Mouse (Mus musculus): ENCODE measurements around the gene Crybg3. TPM values are rescaled to one million over a fixed set of nuclear protein-coding genes. Genes with fewer than 3 reads are reported as not detected.

Crybg3 gene
- total and polyA plus RNA-seq, 3 experiments, result 2.7 to 5.0 (median 2.8) TPM

GRCm38 (mm10) chr16:59604078-59604781, 3.5 kb upstream of the Crybg3 start:
- in situ Hi-C loops (cut with MboI; ENCODE audit: low pct_ligation_motif_present, low pct_unique_long_range_greater_than_20kb, low sequenced_read_pairs), result no loop called here
- H3K4me3 ChIP-seq (replicated peaks in 1 of 3; ENCODE audit: low read depth in 2 of 3, low read length in 2 of 3, poor library complexity in 1 of 3), result no peak overlapping the region

GRCm38 (mm10) chr16:59599411-59600265, 1.1 kb downstream of the Crybg3 start:
- no peak for DNase-seq (ENCODE audit: extremely low read depth)
- H3K27ac ChIP-seq (ENCODE audit: insufficient read depth, low read depth), result no peak overlapping the region

More at GRCm38 (mm10) chr16:59604078-59604781, 3.5 kb upstream of the Crybg3 start:
- peak; percentile 50 for DNase-seq (ENCODE audit: extremely low read depth)
- no peak overlapping the region for H3K27ac ChIP-seq (ENCODE audit: insufficient read depth, low read depth)
- peak overlapping the region; percentile 12; the same call in 1 of the 2 replicates for H3K4me2 ChIP-seq (ENCODE audit: insufficient read depth, low read depth, poor library complexity, severe bottlenecking)
- no peaks in the 10 kb centered on the region for H3K79me2 ChIP-seq (replicated peaks; ENCODE audit: control insufficient read depth, extremely low read depth, insufficient read depth, poor library complexity, severe bottlenecking)
- TF ChIP-seq SMC3 (IDR thresholded peaks at IDR 0.05; ENCODE audit: low read depth, low read length) (no peak), ELF1 (IDR thresholded peaks at IDR 0.05; ENCODE audit: low read depth, low read length) (0 out of 2 replicates have a peak, but pooled peaks have one; percentile 25), E2F4 (IDR thresholded peaks at IDR 0.05; ENCODE audit: insufficient replicate concordance, low read depth, low read length) (no peak), TCF12 (IDR thresholded peaks at IDR 0.05; ENCODE audit: low read depth, low read length) (no peak), MAX (IDR thresholded peaks at IDR 0.05; ENCODE audit: low read length) (no peak; the same call in 1 of the 2 replicates), EP300 (IDR thresholded peaks at IDR 0.05; ENCODE audit: low read length) (peak; percentile 29; the same call in 1 of the 2 replicates), KAT2A (IDR thresholded peaks at IDR 0.05; ENCODE audit: insufficient replicate concordance, low read length) (no peak), NRF1 (IDR thresholded peaks at IDR 0.05; ENCODE audit: low read depth, low read length) (no peak), ETS1 (conservative IDR thresholded peaks at IDR 0.05; ENCODE audit: low read depth, low read length) (no peak), CHD1 (IDR thresholded peaks at IDR 0.05; ENCODE audit: low read depth, low read length) (no peak), MXI1 (IDR thresholded peaks at IDR 0.05; ENCODE audit: low read depth, low read length) (no peak), POLR2A (IDR thresholded peaks at IDR 0.05; ENCODE audit: low read depth, low read length) (no peak), JUN (IDR thresholded peaks at IDR 0.05; ENCODE audit: insufficient read depth, low read depth, low read length) (no peak), PAX5 (IDR thresholded peaks at IDR 0.05; ENCODE audit: low read length) (no peak), GABPA (IDR thresholded peaks at IDR 0.05; ENCODE audit: insufficient replicate concordance, low read depth, low read length) (no peak), USF2 (conservative IDR thresholded peaks at IDR 0.05; ENCODE audit: low read depth, low read length) (no peak), ZKSCAN1 (IDR thresholded peaks at IDR 0.05; ENCODE audit: borderline replicate concordance, low read depth, low read length) (no peak), MEF2A (IDR thresholded peaks at IDR 0.05; ENCODE audit: borderline replicate concordance, low read depth, low read length) (no peak), HCFC1 (IDR thresholded peaks at IDR 0.05; ENCODE audit: low read depth, low read length) (no peak), SIN3A (IDR thresholded peaks at IDR 0.05; ENCODE audit: low read length) (peak; percentile 33; the same call in 1 of the 2 replicates), JUND (conservative IDR thresholded peaks at IDR 0.05; ENCODE audit: low read depth, low read length) (no peak)
- H3K36me3 ChIP-seq (replicated peaks in 1 of 2; ENCODE audit: control insufficient read depth in 1 of 2, insufficient read depth in 1 of 2, low read length in 1 of 2), result no peaks in the 10 kb centered on the region
- no peak overlapping the region for H3K9ac ChIP-seq (ENCODE audit: insufficient read depth, low read depth)
- H3K9me3 ChIP-seq (replicated peaks; ENCODE audit: low read length), result peaks cover 9% of the 10 kb centered on the region
- dilution Hi-C loops (cut with MboI; ENCODE audit: extremely low pct_ligation_motif_present, extremely low pct_unique_long_range_greater_than_20kb, low sequenced_read_pairs), result no loop called here
- H3K27me3 ChIP-seq (replicated peaks), result no peaks in the 10 kb centered on the region
- peaks cover 10 to 22% of the 10 kb centered on the region in 2 experiments for H3K4me1 ChIP-seq (ENCODE audit: control insufficient read depth in 1 of 2, insufficient read depth in 2 of 2)

More at GRCm38 (mm10) chr16:59599411-59600265, 1.1 kb downstream of the Crybg3 start:
- H3K36me3 ChIP-seq (replicated peaks in 1 of 2; ENCODE audit: control insufficient read depth in 1 of 2, insufficient read depth in 1 of 2, low read length in 1 of 2), result no peaks in the 10 kb centered on the region
- no peaks in the 10 kb centered on the region for H3K79me2 ChIP-seq (replicated peaks; ENCODE audit: control insufficient read depth, extremely low read depth, insufficient read depth, poor library complexity, severe bottlenecking)
- H3K9ac ChIP-seq (ENCODE audit: insufficient read depth, low read depth), result no peak overlapping the region
- no peak for TF ChIP-seq BHLHE40 (IDR thresholded peaks at IDR 0.05; ENCODE audit: low read depth, low read length)
- TF ChIP-seq RAD21 (IDR thresholded peaks at IDR 0.05; ENCODE audit: low read depth, low read length), result no peak
- no peak for TF ChIP-seq MAZ (IDR thresholded peaks at IDR 0.05; ENCODE audit: low read depth, low read length)
- no peak for TF ChIP-seq SMC3 (IDR thresholded peaks at IDR 0.05; ENCODE audit: low read depth, low read length)
- TF ChIP-seq CHD2 (IDR thresholded peaks at IDR 0.05; ENCODE audit: low read length), result no peak
- no peak for TF ChIP-seq TCF12 (IDR thresholded peaks at IDR 0.05; ENCODE audit: low read depth, low read length)
- TF ChIP-seq MXI1 (IDR thresholded peaks at IDR 0.05; ENCODE audit: low read depth, low read length), result no peak
- dilution Hi-C loops (cut with MboI; ENCODE audit: extremely low pct_ligation_motif_present, extremely low pct_unique_long_range_greater_than_20kb, low sequenced_read_pairs), result no loop called here
- in situ Hi-C loops (cut with MboI; ENCODE audit: low pct_ligation_motif_present, low pct_unique_long_range_greater_than_20kb, low sequenced_read_pairs), result no loop called here
- no peaks in the 10 kb centered on the region for H3K27me3 ChIP-seq (replicated peaks)
- no peak overlapping the region for H3K4me2 ChIP-seq (ENCODE audit: insufficient read depth, low read depth, poor library complexity, severe bottlenecking)
- peaks cover 8 to 12% of the 10 kb centered on the region in 2 experiments for H3K4me1 ChIP-seq (ENCODE audit: control insufficient read depth in 1 of 2, insufficient read depth in 2 of 2)
- peaks cover 9% of the 10 kb centered on the region for H3K9me3 ChIP-seq (replicated peaks; ENCODE audit: low read length)
- H3K4me3 ChIP-seq (replicated peaks in 1 of 3; ENCODE audit: low read depth in 2 of 3, low read length in 2 of 3, poor library complexity in 1 of 3), result no peak overlapping the region
